Mouse (Mus musculus): ENCODE measurements around the gene Prrx2.

- TF ChIP-seq CTCF (IDR thresholded peaks at IDR 0.05; ENCODE audit: insufficient read depth, low read length) (no peak), POLR2A (IDR thresholded peaks at IDR 0.05; ENCODE audit: borderline replicate concordance, extremely low read depth, low read depth, low read length) (no peak)
These were observed 28.8 kb upstream of the Prrx2 start for GRCm38 (mm10) chr2:30805983-30806382.

All from lung, adult 2 months (tissue).